In genomic region chrX:152178843-152179545, GRCm38 (mm10) we compare ENCODE assay signal across 8 mouse cellular contexts. TPM values are rescaled to one million over a fixed set of nuclear protein-coding genes. Genes with fewer than 3 reads are reported as not detected.
DNase-seq lines count a peak whose midpoint lies in the region; ATAC-seq and TF ChIP-seq lines count a peak whose summit lies in the region.

No protein-coding gene starts in this region.

- H3K9ac ChIP-seq in embryonic facial prominence, embryonic 15.5 days = no peak overlapping the region
- H3K9ac ChIP-seq in heart, postnatal 0 days (replicated peaks; ENCODE audit: low read depth, low read length) = peak overlapping the region; percentile 38

- 39% methylated on average over 8 of the region's 8 CpGs for WGBS in embryonic facial prominence, embryonic 15.5 days
- 16% methylated on average over 8 of the region's 8 CpGs for WGBS in heart, postnatal 0 days

- H3K4me2 ChIP-seq in embryonic facial prominence, embryonic 15.5 days (replicated peaks) = peak overlapping the region; percentile 42
- peak overlapping the region; percentile 60 for H3K4me2 ChIP-seq in heart, postnatal 0 days (ENCODE audit: low read depth, low read length)

- peak overlapping the region; percentile 65 for H3K27ac ChIP-seq in embryonic facial prominence, embryonic 15.5 days (replicated peaks)
- peak overlapping the region; percentile 89 for H3K27ac ChIP-seq in heart, postnatal 0 days (ENCODE audit: low read depth)

- H3K4me1 ChIP-seq in embryonic facial prominence, embryonic 15.5 days = no peaks in the 10 kb centered on the region
- no peaks in the 10 kb centered on the region for H3K4me1 ChIP-seq in heart, postnatal 0 days (ENCODE audit: control insufficient read depth, insufficient read depth)

- peak overlapping the region; percentile 37 for H3K4me3 ChIP-seq in embryonic facial prominence, embryonic 15.5 days (replicated peaks)
- H3K4me3 ChIP-seq in heart, postnatal 0 days (ENCODE audit: low read depth, low read length) = peak overlapping the region; percentile 51

- H3K36me3 ChIP-seq in embryonic facial prominence, embryonic 15.5 days = no peaks in the 10 kb centered on the region
- no peaks in the 10 kb centered on the region for H3K36me3 ChIP-seq in heart, postnatal 0 days (replicated peaks; ENCODE audit: control insufficient read depth, insufficient read depth, low read length)

- peak; percentile 73 for DNase-seq in 3134 (ENCODE audit: extremely low read depth, insufficient read length, low spot score)
- DNase-seq in adrenal gland, postnatal 14 days = peak; percentile 81
- peak; percentile 71 for DNase-seq in heart, postnatal 0 days (ENCODE audit: low spot score)
- DNase-seq in kidney, postnatal 36 days = peak; percentile 79 to 85
- DNase-seq in yolk sac, embryonic 10.5 days (ENCODE audit: low spot score) = peak; percentile 6
- no peak for DNase-seq in frontal cortex, postnatal 25 days (ENCODE audit: low spot score in 2 of 2)

- ATAC-seq in embryonic facial prominence, embryonic 15.5 days (ENCODE audit: insufficient number of reproducible peaks, low FRiP score, low TSS enrichment, low read depth) = peak; percentile 73; the same call in 1 of the 2 replicates
- ATAC-seq in heart, postnatal 0 days (ENCODE audit: insufficient read depth, low read depth) = peak; percentile 86
- ATAC-seq in megakaryocyte, adult 5-6 weeks (ENCODE audit: poor library complexity, severe bottlenecking) = peak; percentile 67

- no peaks in the 10 kb centered on the region for H3K9me3 ChIP-seq in embryonic facial prominence, embryonic 15.5 days (replicated peaks)
- H3K9me3 ChIP-seq in heart, postnatal 0 days (replicated peaks; ENCODE audit: control insufficient read depth, low read length) = no peaks in the 10 kb centered on the region

- no peak for TF ChIP-seq CTCF in heart, postnatal 0 days (IDR thresholded peaks at IDR 0.05; ENCODE audit: low read depth)

- H3K27me3 ChIP-seq in embryonic facial prominence, embryonic 15.5 days = peaks cover 16% of the 10 kb centered on the region
- H3K27me3 ChIP-seq in heart, postnatal 0 days (ENCODE audit: control insufficient read depth, insufficient read depth, low read length) = no peaks in the 10 kb centered on the region

- TF ChIP-seq EP300 in heart, postnatal 0 days (IDR thresholded peaks at IDR 0.05; ENCODE audit: low read depth) = no peak

RNA-seq across cellular contexts. Expression of gene Iqsec2, which starts 34.9 kb away (rescaled TPM):
- total RNA-seq in adrenal gland, postnatal 14 days (2021) = 26.5 and 27.9 TPM in 2 replicates
- polyA plus RNA-seq in embryonic facial prominence, embryonic 15.5 days (2015; fragmentation: Nextera tagmentation; extraction: Ambion mirVana) = 4.5 and 5.1 TPM in 2 replicates
- 126 and 131 TPM in 2 replicates for total RNA-seq in heart, postnatal 0 days (2014; rRNA removed; ENCODE audit: low replicate concordance)
- polyA plus RNA-seq in heart, postnatal 0 days (2015; fragmentation: Nextera tagmentation; extraction: Ambion mirVana) = 51.7 and 54.3 TPM in 2 replicates
- total RNA-seq in megakaryocyte, adult 5-6 weeks (2015) = 9.0 and 10.5 TPM in 2 replicates
- total RNA-seq in megakaryocyte, adult 5-6 weeks (2017) = 5.1 and 8.7 TPM in 2 replicates

RNA-seq across cellular contexts. Expression of gene Kdm5c, which starts 53.8 kb away (rescaled TPM):
- total RNA-seq in adrenal gland, postnatal 14 days (2021) = 61.0 and 64.9 TPM in 2 replicates
- 34.7 and 43.8 TPM in 2 replicates for polyA plus RNA-seq in embryonic facial prominence, embryonic 15.5 days (2015; fragmentation: Nextera tagmentation; extraction: Ambion mirVana)
- 42.3 and 45.7 TPM in 2 replicates for total RNA-seq in heart, postnatal 0 days (2014; rRNA removed; ENCODE audit: low replicate concordance)
- polyA plus RNA-seq in heart, postnatal 0 days (2015; fragmentation: Nextera tagmentation; extraction: Ambion mirVana) = 16.6 and 17.6 TPM in 2 replicates
- 21.1 and 21.9 TPM in 2 replicates for total RNA-seq in megakaryocyte, adult 5-6 weeks (2015)
- total RNA-seq in megakaryocyte, adult 5-6 weeks (2017) = 29.1 and 31.0 TPM in 2 replicates

Comparison
In these comparisons a context has a peak if more than half of its experiments do, and no peak if none do; other contexts are left out.
1. DNase-seq: peak in 3134 (single experiment), adrenal gland, postnatal 14 days (single experiment), heart, postnatal 0 days (single experiment), kidney, postnatal 36 days (2 of 2) and yolk sac, embryonic 10.5 days (single experiment); none in frontal cortex, postnatal 25 days (0 of 2).
2. Peak in every context shown above with its lines, with median percentiles within 50 percentile points of each other: ATAC-seq.